Mouse (Mus musculus) bone marrow, adult 2 months (tissue): Measurements from ENCODE around the gene Heatr9. TPM values are rescaled to one million over a fixed set of nuclear protein-coding genes. Genes with fewer than 3 reads are reported as not detected.

ENCODE experiments used
- H3K27ac ChIP-seq: fragments of 200-500 bp; 2 replicates; pipeline ENCODE4 v1.5.1; 2012; ENCODE audit warnings: low read depth, mild to moderate bottlenecking, control low read depth, inconsistent platforms, low read length; ENCODE audit not compliant: control insufficient read depth, poor library complexity, insufficient read depth
- H3K4me1 ChIP-seq: fragments of 200-500 bp; 2 replicates; pipeline ENCODE4 v1.6.1; 2011; ENCODE audit warnings: low read length; ENCODE audit not compliant: control insufficient read depth, insufficient read depth
- H3K4me3 ChIP-seq: fragments of 200-500 bp; replicated peaks from 2 replicates; pipeline ENCODE3; 2011; ENCODE audit warnings: mild to moderate bottlenecking, low read depth, low read length, control low read depth; ENCODE audit not compliant: control insufficient read depth
- CTCF ChIP-seq: fragments of 200-500 bp; IDR thresholded peaks from 2 replicates; pipeline ENCODE4 v1.5.1; 2011; ENCODE audit warnings: low read length, control low read depth; ENCODE audit not compliant: control insufficient read depth, insufficient read depth
- POLR2A ChIP-seq: fragments of 200-500 bp; IDR thresholded peaks from 2 replicates; pipeline ENCODE4 v1.6.1; 2011; ENCODE audit warnings: low read depth, mild to moderate bottlenecking, control low read depth, low read length, borderline replicate concordance; ENCODE audit not compliant: control insufficient read depth
- WGBS: fragments of 180-500 bp; shearing (Covaris S2); methylation state at CpG from one replicate; pipeline ENCODE4 v1.1.7; 2018; 5-methylcytosine and 5-hydroxymethylcytosine counted together
- polyA plus RNA-seq: library from polyadenylated mRNA; stranded (reverse); fragments of >200 nt; gene quantifications from 2 replicates; pipeline ENCODE4 v1.2.4, GENCODE M21; 2011; ENCODE audit warnings: low replicate concordance; ENCODE audit not compliant: missing spikeins, insufficient read depth, insufficient read length

Gene Heatr9
- polyA plus RNA-seq, 1 experiment: not detected

DNA sequence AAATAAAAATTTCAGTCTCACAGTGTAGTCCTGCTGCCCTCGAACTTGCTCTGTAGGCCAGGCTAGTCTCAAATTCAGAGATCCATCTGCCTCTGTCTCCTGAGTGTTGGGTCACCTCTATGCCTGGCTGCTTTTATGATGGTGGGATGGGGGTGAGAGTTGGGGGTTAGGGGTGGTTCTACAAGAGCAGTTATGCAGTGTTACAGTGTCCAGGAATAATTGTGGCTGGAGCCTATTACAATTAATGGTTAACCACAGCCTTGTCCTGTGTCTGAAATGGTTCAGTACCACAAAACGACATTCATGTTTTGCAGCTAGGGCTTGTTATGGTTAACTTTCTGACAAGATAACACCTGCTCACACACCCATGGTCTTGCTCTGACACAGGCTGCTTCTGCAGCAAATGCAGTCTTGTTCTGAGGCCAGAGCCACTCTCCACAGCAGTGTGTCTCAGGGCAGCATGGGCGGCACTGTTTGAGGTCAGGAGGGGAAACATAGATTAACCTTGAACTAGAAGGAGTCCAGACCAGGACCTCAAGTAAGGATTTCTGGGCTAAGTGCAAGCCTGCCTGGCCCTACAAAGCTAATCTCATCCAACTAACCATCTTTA lies 16.8 kb upstream of the Heatr9 start:
- WGBS: 49% methylated on average over 3 of the region's 3 CpGs
- Histone ChIP-seq H3K27ac (no peak overlapping the region), H3K4me1 (peaks cover 8% of the 10 kb centered on the region), H3K4me3 (no peak overlapping the region)
- TF ChIP-seq POLR2A (no peak), CTCF (no peak)

DNA sequence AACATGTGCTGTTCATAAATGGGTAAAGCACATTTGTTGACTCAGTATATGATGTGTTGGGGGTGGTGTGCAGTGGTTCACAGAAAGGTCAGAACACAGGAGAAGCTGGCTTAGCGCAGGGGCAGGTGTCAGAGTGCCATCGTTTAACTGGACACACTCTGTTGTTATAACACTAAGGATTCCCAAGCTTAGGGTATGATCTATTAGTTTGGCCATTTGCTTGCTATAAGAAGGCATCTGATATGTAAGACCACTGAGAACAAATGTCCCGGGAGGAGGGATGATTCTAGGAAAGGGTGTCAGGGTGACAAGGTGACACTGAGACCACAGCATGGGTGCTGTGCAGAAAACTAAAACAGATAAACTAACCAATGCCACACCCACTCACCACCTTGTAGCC lies 14.9 kb upstream of the Heatr9 start:
- 48% methylated on average over 3 of the region's 3 CpGs for WGBS
- H3K4me1 ChIP-seq: peaks cover 10% of the 10 kb centered on the region
- H3K27ac ChIP-seq: peak overlapping the region; percentile 22; the same call in 1 of the 2 replicates
- H3K4me3 ChIP-seq: no peak overlapping the region
- no peak for TF ChIP-seq POLR2A
- no peak for TF ChIP-seq CTCF

DNA sequence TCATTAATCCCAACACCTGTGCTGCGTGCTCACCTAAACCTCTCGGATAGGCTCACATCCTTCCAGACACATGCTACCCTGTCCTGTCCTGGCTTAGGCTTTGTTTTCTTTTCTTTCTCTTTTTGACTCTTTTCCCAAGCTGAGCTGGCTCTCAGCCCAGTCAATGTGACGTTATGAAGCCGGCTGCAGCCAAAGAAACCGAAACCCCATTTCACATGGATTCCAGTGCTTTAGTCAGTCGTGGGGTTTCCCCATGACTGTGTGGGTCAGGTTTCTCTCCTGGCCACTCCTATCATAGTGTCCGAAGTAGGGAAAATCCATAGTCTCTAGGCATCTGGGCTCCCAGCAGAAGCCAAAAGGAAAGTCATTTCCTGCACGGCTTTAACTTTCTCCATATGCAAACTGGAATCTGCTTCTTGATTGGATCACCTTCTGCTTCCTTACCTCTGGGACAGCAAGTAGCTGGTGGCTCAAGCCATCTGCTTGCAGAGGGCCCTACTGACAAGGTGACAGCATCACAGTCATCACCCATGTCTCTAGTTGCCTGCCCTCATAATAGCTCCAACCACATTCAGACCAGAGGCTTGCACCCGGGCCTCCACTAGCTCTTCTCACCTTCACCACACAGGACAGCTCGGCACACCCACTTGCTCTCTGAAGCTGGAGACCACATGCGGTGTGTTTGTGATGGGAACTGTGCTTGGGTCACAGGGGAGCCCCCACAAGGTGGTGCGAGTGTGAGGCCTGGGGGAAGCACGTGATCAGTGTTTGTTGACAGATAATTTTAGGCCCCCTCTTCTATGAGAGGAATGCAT lies 12.8 kb upstream of the Heatr9 start:
- TF ChIP-seq POLR2A (no peak), CTCF (no peak)
- WGBS: 34% methylated on average over 13 of the region's 13 CpGs
- Histone ChIP-seq H3K4me1 (peaks cover 10% of the 10 kb centered on the region), H3K4me3 (peak overlapping the region; percentile 12), H3K27ac (no peak overlapping the region)

GRCm38 (mm10) chr11:83534143-83534542 lies 12.2 kb upstream of the Heatr9 start:
- no peak overlapping the region for H3K27ac ChIP-seq
- no peak for TF ChIP-seq CTCF
- no peak for TF ChIP-seq POLR2A
- peaks cover 10% of the 10 kb centered on the region for H3K4me1 ChIP-seq
- WGBS: 47% methylated on average over 8 of the region's 8 CpGs
- no peak overlapping the region for H3K4me3 ChIP-seq

DNA sequence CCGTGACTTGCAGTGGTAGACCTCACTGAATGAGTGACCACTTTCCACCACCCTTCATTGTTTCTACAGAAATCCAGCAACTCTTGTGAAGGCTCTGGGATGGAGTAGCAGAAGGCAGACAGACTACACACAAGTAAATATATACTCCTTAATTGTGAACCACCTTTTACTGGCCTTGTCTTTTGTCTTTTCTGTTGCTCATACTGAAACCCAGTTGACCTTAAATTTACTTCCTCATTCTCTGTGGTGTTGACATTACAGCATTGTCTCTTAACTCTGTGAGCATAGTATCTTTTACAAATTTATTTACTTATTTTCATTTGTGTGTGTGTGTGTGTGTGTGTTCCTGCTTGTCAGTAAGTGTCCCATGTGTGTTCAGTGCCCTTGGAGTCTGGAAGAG lies 11.2 kb upstream of the Heatr9 start:
- no peak for TF ChIP-seq POLR2A
- TF ChIP-seq CTCF: no peak
- 74% methylated on average over 1 of the region's 1 CpGs for WGBS
- Histone ChIP-seq H3K4me1 (peaks cover 10% of the 10 kb centered on the region), H3K4me3 (no peak overlapping the region), H3K27ac (no peak overlapping the region)

- Histone ChIP-seq H3K27ac (no peak within 1 kb of the TSS; the same call in 1 of the 2 replicates), H3K4me3 (peak within 1 kb of the TSS; percentile 34), H3K4me1 (peaks cover 8% of the 10 kb centered on the region)
- 72% methylated on average over 5 of the region's 5 CpGs for WGBS
- TF ChIP-seq CTCF (no peak), POLR2A (no peak)
Observed at GRCm38 (mm10) chr11:83530360-83530759, 8.4 kb upstream of the Heatr9 start, which contains the start of gene Ccl5. Gene Ccl5, minus strand, starts transcription at chr11:83530518.

DNA sequence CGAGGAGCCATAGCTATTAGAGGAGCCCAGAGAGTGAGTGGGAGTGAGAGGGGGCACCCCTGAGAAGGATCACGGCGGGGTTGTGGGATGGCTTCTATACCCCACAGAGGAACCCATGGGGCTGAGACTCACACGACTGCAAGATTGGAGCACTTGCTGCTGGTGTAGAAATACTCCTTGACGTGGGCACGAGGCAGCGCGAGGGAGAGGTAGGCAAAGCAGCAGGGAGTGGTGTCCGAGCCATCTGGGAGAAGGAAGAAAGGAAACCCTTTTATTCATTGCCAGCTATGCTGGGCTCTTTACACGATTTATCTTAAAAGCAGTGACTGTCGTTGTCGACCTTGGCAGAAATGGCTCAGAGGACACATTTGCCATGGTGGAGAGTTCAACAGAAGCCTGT lies 7.0 kb upstream of the Heatr9 start:
- Histone ChIP-seq H3K4me1 (peaks cover 2% of the 10 kb centered on the region), H3K4me3 (no peak overlapping the region), H3K27ac (no peak overlapping the region)
- TF ChIP-seq POLR2A (no peak), CTCF (no peak)
- WGBS: 82% methylated on average over 12 of the region's 12 CpGs

DNA sequence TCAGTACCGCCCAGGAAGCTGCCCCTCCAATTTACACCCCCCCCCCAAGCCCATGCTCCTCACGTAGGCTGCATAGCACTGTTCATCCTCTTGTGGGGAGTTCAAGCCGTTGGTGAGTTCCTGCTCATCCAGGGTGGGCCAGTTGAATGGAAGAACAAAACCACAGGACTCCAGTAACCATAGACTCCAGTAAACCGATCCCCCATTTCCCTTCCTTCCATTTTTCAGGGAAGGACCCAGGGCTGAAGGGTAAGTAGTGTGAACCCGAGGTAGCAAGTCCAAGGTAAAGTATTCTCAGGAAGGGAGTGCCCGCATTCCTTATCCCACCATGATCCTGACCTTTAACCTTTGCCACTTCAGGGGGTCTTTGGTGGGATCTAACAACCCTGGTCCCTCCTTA lies 3.6 kb downstream of the Heatr9 start:
- H3K27ac ChIP-seq: no peak overlapping the region
- no peaks in the 10 kb centered on the region; the same call in 1 of the 2 replicates for H3K4me1 ChIP-seq
- no peak for TF ChIP-seq CTCF
- TF ChIP-seq POLR2A: no peak
- WGBS: 71% methylated on average over 6 of the region's 6 CpGs
- no peak overlapping the region for H3K4me3 ChIP-seq
